8 mouse cellular contexts compared by ENCODE assay signal in the genomic region with DNA sequence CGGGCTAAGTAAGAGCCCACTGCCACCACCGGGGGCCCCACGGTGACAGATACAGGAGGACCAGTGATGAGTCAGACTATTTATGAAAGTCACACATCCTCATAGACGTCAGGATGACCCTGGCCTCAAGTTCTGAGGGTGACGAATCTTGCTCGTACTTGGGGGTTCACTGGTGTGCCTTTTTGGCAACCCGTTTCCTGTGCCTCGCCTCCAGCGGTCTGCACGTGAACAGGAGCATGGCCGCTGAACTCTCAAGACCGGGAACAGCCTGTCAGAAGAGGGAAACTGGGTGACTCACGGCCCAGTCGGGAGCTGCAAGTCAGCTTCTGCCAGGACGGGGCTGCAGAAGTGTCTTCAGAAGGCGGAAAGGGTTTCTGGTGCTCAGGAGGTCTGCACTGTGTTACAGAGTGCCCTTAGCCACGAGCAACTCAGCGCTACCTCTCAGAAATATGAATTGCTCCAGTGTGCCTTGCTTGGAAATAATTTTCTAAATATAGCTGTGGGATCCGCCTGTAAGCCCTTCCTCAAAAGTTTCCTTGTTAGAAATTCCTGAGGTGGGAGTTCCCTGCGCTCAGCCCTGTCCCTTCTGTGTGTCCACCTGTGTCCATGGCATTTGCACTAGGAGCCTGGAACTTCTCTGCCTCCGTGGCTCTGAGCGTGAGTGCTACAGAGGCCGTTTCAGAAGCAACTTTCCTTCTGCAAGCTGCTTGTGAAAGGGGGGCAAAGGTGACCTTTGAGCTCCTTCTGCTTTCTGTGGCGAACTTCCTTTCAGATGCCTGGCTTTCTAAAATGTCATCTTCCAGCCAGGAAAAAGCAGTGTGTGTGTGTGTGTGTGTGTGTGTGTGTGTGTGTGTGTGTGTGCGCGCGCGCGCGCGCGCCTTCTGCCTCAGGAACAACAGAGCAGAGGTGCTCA.
DNase-seq lines count a peak whose midpoint lies in the region; ATAC-seq and TF ChIP-seq lines count a peak whose summit lies in the region.

No protein-coding gene starts in this region.

- TF ChIP-seq CTCF in kidney, postnatal 0 days (IDR thresholded peaks at IDR 0.05; ENCODE audit: low read depth): no peak

- peak; percentile 41 for DNase-seq in embryo, embryonic 11 days
- DNase-seq in embryo, embryonic 10 days (ENCODE audit: low spot score): no peak
- peak; percentile 80 to 83 for DNase-seq in adrenal gland, postnatal 36 days
- peak; percentile 82 for DNase-seq in kidney, postnatal 0 days (ENCODE audit: low spot score)
- peak; percentile 85 for DNase-seq in lung, postnatal 36 days
- DNase-seq in cerebellum, postnatal 14 days: no peak

- H3K4me1 ChIP-seq in heart, embryonic 13.5 days: peaks cover 92% of the 10 kb centered on the region
- H3K4me1 ChIP-seq in kidney, postnatal 0 days (replicated peaks; ENCODE audit: insufficient read depth, low read length): peaks cover 26% of the 10 kb centered on the region
- peaks cover 69% of the 10 kb centered on the region for H3K4me1 ChIP-seq in stomach, embryonic 15.5 days

- 34% methylated on average over 32 of the region's 32 CpGs for WGBS in heart, embryonic 13.5 days
- WGBS in kidney, postnatal 0 days: 38% methylated on average over 32 of the region's 32 CpGs
- WGBS in stomach, embryonic 15.5 days: 23% methylated on average over 32 of the region's 32 CpGs

- H3K27me3 ChIP-seq in heart, embryonic 13.5 days (replicated peaks): no peaks in the 10 kb centered on the region
- no peaks in the 10 kb centered on the region for H3K27me3 ChIP-seq in kidney, postnatal 0 days (ENCODE audit: insufficient read depth, low read length)
- H3K27me3 ChIP-seq in stomach, embryonic 15.5 days (replicated peaks): no peaks in the 10 kb centered on the region

- peak overlapping the region; percentile 95 for H3K27ac ChIP-seq in heart, embryonic 13.5 days (replicated peaks)
- peak overlapping the region; percentile 85 for H3K27ac ChIP-seq in kidney, postnatal 0 days
- peak overlapping the region; percentile 91 for H3K27ac ChIP-seq in stomach, embryonic 15.5 days

- H3K9ac ChIP-seq in heart, embryonic 13.5 days: peak overlapping the region; percentile 71
- 0 out of 2 replicates have a peak overlapping the region, but pooled peaks have one; percentile 8 for H3K9ac ChIP-seq in kidney, postnatal 0 days (ENCODE audit: low read depth, low read length)
- H3K9ac ChIP-seq in stomach, embryonic 15.5 days: no peak overlapping the region

- H3K9me3 ChIP-seq in heart, embryonic 13.5 days: no peaks in the 10 kb centered on the region
- H3K9me3 ChIP-seq in kidney, postnatal 0 days (replicated peaks; ENCODE audit: low read length): no peaks in the 10 kb centered on the region
- H3K9me3 ChIP-seq in stomach, embryonic 15.5 days: no peaks in the 10 kb centered on the region

- no peaks in the 10 kb centered on the region for H3K36me3 ChIP-seq in heart, embryonic 13.5 days
- no peaks in the 10 kb centered on the region for H3K36me3 ChIP-seq in kidney, postnatal 0 days (ENCODE audit: insufficient read depth, low read length)
- no peaks in the 10 kb centered on the region for H3K36me3 ChIP-seq in stomach, embryonic 15.5 days

- peak overlapping the region; percentile 5; the same call in 1 of the 2 replicates for H3K4me3 ChIP-seq in heart, embryonic 13.5 days
- no peak overlapping the region for H3K4me3 ChIP-seq in kidney, postnatal 0 days (replicated peaks; ENCODE audit: low read depth, low read length)
- no peak overlapping the region for H3K4me3 ChIP-seq in stomach, embryonic 15.5 days (replicated peaks)

- peak overlapping the region; percentile 59 for H3K4me2 ChIP-seq in heart, embryonic 13.5 days
- H3K4me2 ChIP-seq in kidney, postnatal 0 days (ENCODE audit: low read length): peak overlapping the region; percentile 25
- H3K4me2 ChIP-seq in stomach, embryonic 15.5 days: peak overlapping the region; percentile 42

- ATAC-seq in heart, embryonic 13.5 days (ENCODE audit: extremely low read depth, insufficient number of reproducible peaks, low FRiP score, low TSS enrichment): 0 out of 2 replicates have a peak, but pooled peaks have one; percentile 33
- ATAC-seq in kidney, postnatal 0 days (replicated peaks; ENCODE audit: low FRiP score, low read depth): peak; percentile 29; the same call in 1 of the 2 replicates
- ATAC-seq in stomach, embryonic 15.5 days (ENCODE audit: insufficient read depth, low FRiP score, low read depth): peak; percentile 48

Comparison
In these comparisons a context has a peak if more than half of its experiments do, and no peak if none do; other contexts are left out.
1. DNase-seq: peak in embryo, embryonic 11 days (single experiment), adrenal gland, postnatal 36 days (2 of 2), kidney, postnatal 0 days (single experiment) and lung, postnatal 36 days (single experiment); none in embryo, embryonic 10 days (single experiment) and cerebellum, postnatal 14 days (0 of 2).
2. Peak in every context shown above with its lines, with median percentiles within 50 percentile points of each other: ATAC-seq, H3K27ac ChIP-seq and H3K4me2 ChIP-seq.